In the genomic region with DNA sequence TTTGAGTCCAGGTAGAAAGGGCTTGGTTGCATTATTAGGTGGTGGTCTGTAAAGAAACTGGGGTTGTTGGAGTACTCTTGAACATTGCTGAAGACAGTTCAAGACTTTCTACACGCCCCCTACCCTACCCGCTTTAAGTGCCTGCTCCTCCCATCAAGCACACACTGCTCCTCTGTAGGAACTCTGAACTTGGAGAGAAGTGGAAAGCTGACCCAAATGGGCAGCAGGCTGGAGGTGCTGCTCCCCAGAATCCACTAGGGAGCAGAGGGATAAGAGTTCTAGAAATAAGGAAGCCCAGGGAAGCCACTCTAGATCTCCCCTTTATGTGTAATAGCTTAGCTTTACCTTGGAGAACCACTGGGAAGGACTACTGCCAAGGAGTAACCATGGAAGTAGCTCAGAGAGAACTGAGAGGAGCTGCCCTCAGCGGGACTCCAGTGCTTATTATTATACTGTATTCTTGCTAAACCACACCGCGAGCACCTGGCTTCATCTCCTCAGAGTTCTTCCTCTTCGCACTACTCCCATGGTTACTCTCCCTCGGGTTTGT, we compare ENCODE assay signal across 8 mouse cellular contexts. TPM values are rescaled to one million over a fixed set of nuclear protein-coding genes. Genes with fewer than 3 reads are reported as not detected.
DNase-seq lines count a peak whose midpoint lies in the region; ATAC-seq and TF ChIP-seq lines count a peak whose summit lies in the region.

No protein-coding gene starts in this region.

- no peak for ATAC-seq in forebrain, embryonic 13.5 days
- ATAC-seq in kidney, embryonic 16.5 days (ENCODE audit: low FRiP score, low TSS enrichment), result peak; percentile 62
- ATAC-seq in megakaryocyte progenitor cell, adult 5-6 weeks (replicated peaks; ENCODE audit: poor library complexity), result no peak

- peak overlapping the region; percentile 88 for H3K4me2 ChIP-seq in forebrain, embryonic 13.5 days
- peak overlapping the region; percentile 73 for H3K4me2 ChIP-seq in kidney, embryonic 16.5 days (replicated peaks; ENCODE audit: low read depth, low read length)
- H3K4me2 ChIP-seq in myocyte (ENCODE audit: low read depth), result peak overlapping the region; percentile 72

- H3K4me3 ChIP-seq in lung, adult 2 months (replicated peaks; ENCODE audit: extremely low read depth, low read depth, low read length), result peak overlapping the region; percentile 78
- H3K4me3 ChIP-seq in forebrain, embryonic 13.5 days, result peak overlapping the region; percentile 80
- H3K4me3 ChIP-seq in kidney, embryonic 16.5 days (ENCODE audit: low read length), result peak overlapping the region; percentile 85
- peak overlapping the region; percentile 61 for H3K4me3 ChIP-seq in myocyte

- H3K27me3 ChIP-seq in forebrain, embryonic 13.5 days, result 0 out of 2 replicates have a peak, but pooled peaks cover 4% of the 10 kb centered on the region
- no peaks in the 10 kb centered on the region for H3K27me3 ChIP-seq in kidney, embryonic 16.5 days (ENCODE audit: insufficient read depth, low read length)
- no peaks in the 10 kb centered on the region for H3K27me3 ChIP-seq in myocyte (ENCODE audit: control insufficient read depth, insufficient read depth, insufficient read length)

- DNase-seq in lung, adult 2 months, result peak; percentile 48
- DNase-seq in lung, postnatal 25 days (ENCODE audit: low spot score), result no peak
- DNase-seq in left cerebral cortex, postnatal 36 days (ENCODE audit: low spot score in 2 of 2), result no peak
- DNase-seq in gastrocnemius, postnatal 4 days (ENCODE audit: low spot score in 2 of 2), result no peak

- no peaks in the 10 kb centered on the region for H3K9me3 ChIP-seq in forebrain, embryonic 13.5 days (replicated peaks)
- H3K9me3 ChIP-seq in kidney, embryonic 16.5 days (ENCODE audit: low read length), result no peaks in the 10 kb centered on the region

- H3K79me2 ChIP-seq in myocyte (ENCODE audit: control insufficient read depth, insufficient read depth), result peaks cover 42% of the 10 kb centered on the region

- 11% methylated on average over 7 of the region's 7 CpGs for WGBS in lung, adult 2 months
- 9% methylated on average over 7 of the region's 7 CpGs for WGBS in forebrain, embryonic 13.5 days
- 10% methylated on average over 7 of the region's 7 CpGs for WGBS in kidney, embryonic 16.5 days

- peaks cover 7% of the 10 kb centered on the region for H3K4me1 ChIP-seq in lung, adult 2 months (ENCODE audit: control insufficient read depth, insufficient read depth, low read length)
- peaks cover 43% of the 10 kb centered on the region for H3K4me1 ChIP-seq in forebrain, embryonic 13.5 days
- peaks cover 30% of the 10 kb centered on the region for H3K4me1 ChIP-seq in kidney, embryonic 16.5 days (ENCODE audit: insufficient read depth, low read length)

- intact Hi-C loops in left cerebral cortex, postnatal 36 days (cut with DNase I), result loop anchor here (5.0 kb wide), 1 partner anchor 41 kb away; no protein-coding TSS in a partner anchor

- no peaks in the 10 kb centered on the region for H3K36me3 ChIP-seq in forebrain, embryonic 13.5 days (ENCODE audit: poor library complexity, severe bottlenecking)
- H3K36me3 ChIP-seq in kidney, embryonic 16.5 days (ENCODE audit: insufficient read depth, low read length), result no peaks in the 10 kb centered on the region
- peaks cover 4% of the 10 kb centered on the region for H3K36me3 ChIP-seq in myocyte (ENCODE audit: control insufficient read depth, insufficient read depth)

- TF ChIP-seq CTCF in lung, adult 2 months (IDR thresholded peaks at IDR 0.05; ENCODE audit: insufficient read depth, low read length), result no peak

- TF ChIP-seq POLR2A in lung, adult 2 months (IDR thresholded peaks at IDR 0.05; ENCODE audit: borderline replicate concordance, extremely low read depth, low read depth, low read length), result no peak
- TF ChIP-seq POLR2A in myocyte (IDR thresholded peaks at IDR 0.05; ENCODE audit: insufficient read length, low read depth), result no peak

- no peak overlapping the region for H3K27ac ChIP-seq in forebrain, embryonic 13.5 days
- H3K27ac ChIP-seq in kidney, embryonic 16.5 days (ENCODE audit: low read length), result peak overlapping the region; percentile 83

- H3ac ChIP-seq in myocyte (ENCODE audit: control insufficient read depth, insufficient read length), result peak overlapping the region; percentile 94

- peak overlapping the region; percentile 87 for H3K9ac ChIP-seq in forebrain, embryonic 13.5 days
- peak overlapping the region; percentile 94 for H3K9ac ChIP-seq in kidney, embryonic 16.5 days (replicated peaks; ENCODE audit: low read length)

TF ChIP-seq in myocyte, 11 proteins besides CTCF, POLR2A, EP300 and RAD21:
- no peak for TF ChIP-seq MYOD1 (IDR thresholded peaks at IDR 0.05; ENCODE audit: control insufficient read depth in 1 of 3, insufficient read length in 2 of 3, low read depth in 2 of 3)
- TF ChIP-seq USF1 (IDR thresholded peaks at IDR 0.05; ENCODE audit: low read depth), result no peak
- no peak for TF ChIP-seq POLR2AphosphoS2 (IDR thresholded peaks at IDR 0.05; ENCODE audit: insufficient read length, low read depth)
- TF ChIP-seq TCF3 (IDR thresholded peaks at IDR 0.05; ENCODE audit: insufficient read length, low read depth), result no peak
- no peak for TF ChIP-seq REST (IDR thresholded peaks at IDR 0.05; ENCODE audit: insufficient read depth, insufficient read length)
- no peak for TF ChIP-seq MYOG (IDR thresholded peaks at IDR 0.05; ENCODE audit: control insufficient read depth in 1 of 3, insufficient read depth in 1 of 3, insufficient read length in 2 of 3, low read depth in 2 of 3)
- TF ChIP-seq CEBPB (IDR thresholded peaks at IDR 0.05; ENCODE audit: insufficient read depth, poor library complexity, severe bottlenecking), result no peak
- no peak for TF ChIP-seq SRF (IDR thresholded peaks at IDR 0.05; ENCODE audit: control insufficient read depth, insufficient read length, low read depth)
- no peak for TF ChIP-seq MAX (IDR thresholded peaks at IDR 0.05; ENCODE audit: low read depth)
- no peak for TF ChIP-seq TCF12 (IDR thresholded peaks at IDR 0.05; ENCODE audit: insufficient read depth, poor library complexity, severe bottlenecking)
- no peak for TF ChIP-seq E2F4 (IDR thresholded peaks at IDR 0.05; ENCODE audit: insufficient read depth)

RNA-seq across cellular contexts. Expression of a gene that starts 0.7 kb away (rescaled TPM):
- polyA plus RNA-seq in lung, adult 2 months (2012; rRNA removed), result 29.0 and 38.6 TPM in 2 replicates
- 6.4 and 6.5 TPM in 2 replicates for polyA plus RNA-seq in forebrain, embryonic 13.5 days (2015; fragmentation: Nextera tagmentation; extraction: Ambion mirVana)
- polyA plus RNA-seq in kidney, embryonic 16.5 days (2015; fragmentation: Nextera tagmentation; extraction: Ambion mirVana), result 7.0 and 8.2 TPM in 2 replicates
- 30.1 TPM for polyA plus RNA-seq in myocyte (2012; fragmentation: generic; extraction: Trizol)
- total RNA-seq in left cerebral cortex, postnatal 36 days (2021), result 10 to 100 TPM; 10.2 to 11.6 TPM
- 10 to 100 TPM; 53.4 to 56.0 TPM for total RNA-seq in gastrocnemius, postnatal 4 days (2021)
- 5.9 and 8.0 TPM in 2 replicates for total RNA-seq in megakaryocyte progenitor cell, adult 5-6 weeks (2015)
- total RNA-seq in megakaryocyte progenitor cell, adult 5-6 weeks (2017), result 2.7 and 3.1 TPM in 2 replicates

RNA-seq across cellular contexts. Expression of a gene that starts 8.9 kb away (rescaled TPM):
- 34.5 and 48.0 TPM in 2 replicates for polyA plus RNA-seq in lung, adult 2 months (2012; rRNA removed)
- 125 and 126 TPM in 2 replicates for polyA plus RNA-seq in forebrain, embryonic 13.5 days (2015; fragmentation: Nextera tagmentation; extraction: Ambion mirVana)
- 116 and 119 TPM in 2 replicates for polyA plus RNA-seq in kidney, embryonic 16.5 days (2015; fragmentation: Nextera tagmentation; extraction: Ambion mirVana)
- polyA plus RNA-seq in myocyte (2012; fragmentation: generic; extraction: Trizol), result 35.9 TPM
- 100 to 1,000 TPM in 1 of 2 experiments, 10 to 100 TPM in 1; 89.0 to 100 TPM for total RNA-seq in left cerebral cortex, postnatal 36 days (2021)
- total RNA-seq in gastrocnemius, postnatal 4 days (2021), result 10 to 100 TPM; 67.9 to 75.1 TPM
- total RNA-seq in megakaryocyte progenitor cell, adult 5-6 weeks (2015), result 214 and 244 TPM in 2 replicates
- 105 and 126 TPM in 2 replicates for total RNA-seq in megakaryocyte progenitor cell, adult 5-6 weeks (2017)
